Mouse (Mus musculus) brain, embryonic 14.5 days (tissue): ENCODE data around the gene Ccr4.

Experiments used
- CTCF ChIP-seq: fragments of 200-500 bp; IDR thresholded peaks from 2 replicates; pipeline ENCODE4 v1.5.1; 2012; ENCODE audit warnings: inconsistent platforms, mild to moderate bottlenecking, moderate library complexity, borderline replicate concordance; ENCODE audit not compliant: insufficient read depth, insufficient read length; ENCODE audit errors: extremely low read depth
- POLR2A ChIP-seq: fragments of 200-500 bp; IDR thresholded peaks from 2 replicates; pipeline ENCODE4 v1.6.1; 2012; ENCODE audit warnings: mild to moderate bottlenecking, inconsistent platforms, borderline replicate concordance; ENCODE audit not compliant: poor library complexity, insufficient read depth, insufficient read length, severe bottlenecking; ENCODE audit errors: extremely low read depth

DNA sequence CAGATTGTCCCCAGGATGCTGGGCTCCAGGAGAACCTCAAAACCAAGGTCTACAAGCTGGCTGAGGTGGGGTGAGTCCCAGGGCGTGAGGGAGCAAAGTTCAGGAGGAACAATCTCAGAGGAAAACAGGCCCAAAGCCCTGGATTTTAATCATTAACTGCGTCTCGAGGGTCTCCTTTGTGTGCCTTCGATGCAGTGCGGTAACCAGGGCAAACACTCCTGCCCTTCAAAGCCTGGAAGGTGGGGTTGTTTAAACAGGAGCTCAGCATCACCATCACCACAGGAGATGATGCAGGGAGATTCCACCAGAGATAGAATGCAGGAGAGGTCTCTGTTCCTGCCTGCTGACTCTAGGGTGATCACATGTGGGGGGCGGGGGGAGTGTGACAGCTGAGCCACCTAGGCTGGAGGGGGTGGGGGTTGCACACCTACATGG lies 42.9 kb upstream of the Ccr4 start:
- TF ChIP-seq CTCF (no peak), POLR2A (no peak)
